Mouse (Mus musculus) cortical plate, adult 2 months (tissue): ENCODE results near the gene Bace2.

Source experiments
- CTCF ChIP-seq: fragments of 200-500 bp; IDR thresholded peaks from 2 replicates; pipeline ENCODE4 v1.5.1; 2011; ENCODE audit warnings: mild to moderate bottlenecking, control low read depth, low read length; ENCODE audit not compliant: insufficient read depth; ENCODE audit errors: extremely low read depth
- POLR2A ChIP-seq: fragments of 200-500 bp; IDR thresholded peaks from 2 replicates; pipeline ENCODE4 v1.6.1; 2011; ENCODE audit warnings: mild to moderate bottlenecking, low read length, control low read depth; ENCODE audit not compliant: insufficient read depth; ENCODE audit errors: extremely low read depth

GRCm38 (mm10) chr16:97401741-97402140 is 45.2 kb downstream of the Bace2 start:
- TF ChIP-seq CTCF: no peak
- no peak for TF ChIP-seq POLR2A
